Mouse (Mus musculus) kidney, adult 8-10 months (tissue): ENCODE data around the gene Madcam1.
"Not testable (repeated sequence)": the region's sequence is repeated elsewhere in the genome, so short reads cannot be mapped to it uniquely, and the experiment has no call there.

ENCODE experiments used
- DNase-seq, 2 experiments: peaks; one replicate each; pipeline ENCODE4 v3.0.0; 2022

Gene Madcam1

GRCm38 (mm10) chr10:79691986-79692548 lies 27.7 kb downstream of the Madcam1 start:
- DNase-seq, result no peak

GRCm38 (mm10) chr10:79693580-79694378 lies 29.4 kb downstream of the Madcam1 start:
- DNase-seq, result no peak

GRCm38 (mm10) chr10:79694379-79694655 lies 30.0 kb downstream of the Madcam1 start:
- DNase-seq, result no peak

DNA sequence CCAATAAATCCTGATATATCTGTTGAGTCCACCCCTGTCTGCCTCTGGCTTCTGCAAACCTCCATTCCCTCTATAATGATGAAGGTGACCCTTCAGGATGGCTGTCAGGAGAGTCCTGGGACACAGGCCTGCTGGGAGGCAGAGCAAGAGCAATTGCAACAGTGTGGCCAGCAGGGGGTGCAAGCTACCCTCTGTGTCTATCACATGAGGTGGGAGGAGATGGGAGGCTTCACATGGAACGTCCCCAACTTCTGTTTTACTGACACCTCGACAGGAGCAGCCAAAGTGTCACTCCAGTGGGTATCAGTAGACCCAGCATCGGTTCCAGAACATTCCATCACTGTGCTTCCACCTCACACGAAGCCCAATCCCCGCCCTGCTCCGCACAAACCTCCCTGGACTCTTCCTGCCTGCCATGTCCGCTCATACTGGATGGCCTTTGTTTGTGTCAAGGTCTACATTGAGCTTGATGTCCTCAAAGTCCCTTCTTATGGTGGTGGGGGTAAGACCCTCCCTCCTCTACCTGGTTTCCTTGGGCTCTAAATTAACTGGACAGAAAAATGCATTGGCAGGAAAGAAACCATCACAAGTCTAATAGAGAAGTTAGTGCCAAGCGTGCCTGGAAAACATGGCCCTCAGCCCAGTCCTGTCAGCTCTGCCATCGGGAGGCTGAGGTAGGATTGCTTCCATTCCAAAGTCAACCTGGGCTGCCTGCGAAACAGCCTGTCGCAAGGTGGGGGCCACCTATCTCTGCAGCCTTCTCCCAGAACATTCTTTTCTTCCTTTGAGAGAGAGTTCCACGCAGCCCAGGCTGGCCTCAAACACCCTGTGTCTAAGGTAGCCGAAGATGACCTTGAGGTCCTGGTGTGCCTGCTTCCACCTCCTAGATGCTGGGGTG lies 31.1 kb downstream of the Madcam1 start:
- peak; percentile 68 to 75 for DNase-seq

DNA sequence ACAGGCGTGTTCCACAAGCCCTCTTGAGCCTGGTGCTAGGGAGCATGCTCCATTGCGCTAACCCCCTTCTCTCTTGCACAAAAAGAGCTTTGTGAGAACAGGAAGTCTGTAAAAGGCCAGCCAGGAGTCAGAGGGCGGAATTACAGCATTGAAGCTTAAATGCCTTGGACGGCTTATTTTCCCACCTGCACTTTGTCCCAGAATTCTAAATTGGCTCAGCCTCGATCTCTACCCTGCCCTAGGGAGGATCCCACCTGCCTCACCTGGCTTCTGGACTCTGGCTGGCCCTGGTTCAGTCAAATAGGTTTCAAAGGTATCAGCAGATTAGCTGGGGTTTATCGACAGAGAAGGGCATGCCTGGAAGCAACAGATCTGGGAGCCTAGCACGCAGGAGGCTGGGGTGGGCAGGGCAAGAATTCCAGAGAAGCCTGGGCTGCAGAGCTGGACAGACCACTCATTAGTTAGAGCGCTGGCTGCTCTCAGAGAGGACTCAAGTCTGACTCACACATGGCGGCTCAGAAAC lies 31.8 kb downstream of the Madcam1 start:
- DNase-seq, result no peak

GRCm38 (mm10) chr10:79697916-79698315 lies 33.6 kb downstream of the Madcam1 start:
- no peak for DNase-seq

DNA sequence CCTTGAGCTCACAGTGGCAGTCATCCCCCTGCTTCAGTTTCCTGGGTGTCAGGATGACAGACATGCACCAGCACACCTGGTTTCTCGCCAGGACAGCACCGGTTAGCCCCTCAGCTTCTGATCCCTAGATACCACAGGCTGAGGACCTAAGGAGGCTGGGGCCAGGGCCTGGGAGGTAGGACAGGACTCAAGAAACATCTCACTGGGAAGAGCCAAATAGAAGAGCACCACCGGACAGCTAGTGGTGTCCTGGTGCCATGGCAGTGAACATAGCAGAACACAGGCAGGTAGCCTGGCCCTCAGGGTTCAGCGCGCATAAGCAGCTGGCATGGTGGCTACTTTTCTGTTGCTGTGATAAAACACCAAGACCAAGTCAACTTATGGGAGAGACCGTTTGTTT lies 34.1 kb downstream of the Madcam1 start:
- DNase-seq, result no peak

GRCm38 (mm10) chr10:79700676-79701075 lies 36.3 kb downstream of the Madcam1 start:
- DNase-seq, result no peak

GRCm38 (mm10) chr10:79701443-79702129 lies 37.2 kb downstream of the Madcam1 start:
- peak in 1 of 2 experiments; percentile 69 for DNase-seq

DNA sequence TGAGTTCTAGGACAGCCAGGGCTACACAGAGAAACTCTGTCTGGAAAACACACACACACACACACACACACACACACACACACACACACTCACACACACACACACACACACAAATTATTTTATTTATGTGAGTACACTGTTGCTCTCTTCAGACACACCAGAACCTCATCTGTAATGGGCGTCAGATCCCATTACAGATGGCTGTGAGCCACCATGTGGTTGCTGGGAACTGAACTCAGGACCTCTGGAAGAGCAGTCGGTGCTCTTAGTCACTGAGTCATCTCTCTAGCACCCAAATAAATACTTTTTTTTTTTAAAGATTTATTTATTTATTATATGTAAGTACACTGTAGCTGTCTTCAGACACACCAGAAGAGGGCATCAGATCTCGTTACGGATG lies 38.6 kb downstream of the Madcam1 start:
- not testable (repeated sequence) for DNase-seq

GRCm38 (mm10) chr10:79703541-79703940 lies 39.2 kb downstream of the Madcam1 start:
- DNase-seq, result no peak

DNA sequence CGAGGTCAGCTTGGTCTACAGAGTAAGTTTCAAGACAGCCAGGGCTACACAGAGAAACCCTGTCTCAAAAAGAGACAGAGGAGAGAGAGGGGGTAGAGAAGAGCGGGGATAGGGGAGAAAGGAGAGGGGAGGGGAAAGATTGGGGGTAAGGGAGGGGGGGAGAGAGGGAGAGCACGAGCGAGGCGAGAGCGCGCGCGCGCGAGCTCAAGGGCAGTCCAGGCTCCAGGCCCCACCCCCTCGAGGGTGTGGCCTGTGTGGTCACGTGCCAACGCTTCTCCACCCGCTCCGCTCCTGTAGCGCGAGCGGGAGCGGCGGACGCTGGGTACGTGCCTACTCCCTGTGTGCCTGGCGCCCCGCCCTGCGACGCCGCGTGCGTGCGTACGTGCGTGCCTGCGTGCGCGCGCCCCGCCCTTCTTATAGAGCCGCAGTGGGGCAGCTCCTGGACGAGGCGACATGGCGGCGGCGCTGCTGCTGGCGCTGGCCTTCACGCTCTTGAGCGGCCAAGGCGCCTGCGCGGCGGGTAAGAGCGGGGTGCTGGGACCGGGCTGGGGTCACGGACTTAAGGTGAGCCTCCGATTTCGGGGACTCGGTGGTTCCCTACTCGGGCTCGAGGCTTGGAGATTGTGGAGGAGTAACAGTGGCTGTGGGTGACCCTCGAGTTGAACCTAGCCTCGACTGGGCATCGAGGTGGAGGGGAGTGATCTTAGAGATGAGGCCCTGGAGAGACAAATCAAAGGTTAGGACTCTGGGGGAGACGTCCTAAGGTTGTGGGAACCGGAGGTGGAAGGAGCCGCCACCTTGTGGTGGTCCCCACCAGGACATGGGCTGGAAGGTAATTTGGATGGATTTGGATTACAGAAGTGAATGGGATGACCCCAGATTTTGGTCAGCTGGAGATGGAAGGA lies 40.0 kb downstream of the Madcam1 start, which contains the start of gene Bsg:
Gene Bsg, plus strand, starts transcription at position 427 of the 905 bp plus-strand sequence.
- DNase-seq, result peak; percentile 99

DNA sequence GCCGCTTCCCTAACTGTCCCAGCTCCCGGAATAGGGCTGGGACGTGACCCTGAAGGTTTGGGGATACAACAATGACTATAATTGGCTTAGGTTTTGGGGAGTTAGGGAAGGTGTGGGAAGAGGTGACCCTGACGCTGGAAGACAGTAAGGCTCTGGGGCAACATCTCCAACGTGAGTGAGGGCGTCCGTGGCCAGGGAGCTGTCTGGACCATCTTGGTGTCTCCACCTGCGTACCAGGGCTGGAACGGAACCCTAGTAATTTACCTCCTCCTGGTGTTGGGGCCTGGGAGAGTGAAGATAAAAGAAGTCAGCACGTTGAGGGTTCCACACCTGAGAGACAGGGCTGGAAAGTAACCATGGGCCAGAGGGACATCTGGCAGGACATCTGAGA lies 40.6 kb downstream of the Madcam1 start:
- no peak for DNase-seq

- no peak for DNase-seq
Measured at GRCm38 (mm10) chr10:79705951-79706350, 41.6 kb downstream of the Madcam1 start.

DNA sequence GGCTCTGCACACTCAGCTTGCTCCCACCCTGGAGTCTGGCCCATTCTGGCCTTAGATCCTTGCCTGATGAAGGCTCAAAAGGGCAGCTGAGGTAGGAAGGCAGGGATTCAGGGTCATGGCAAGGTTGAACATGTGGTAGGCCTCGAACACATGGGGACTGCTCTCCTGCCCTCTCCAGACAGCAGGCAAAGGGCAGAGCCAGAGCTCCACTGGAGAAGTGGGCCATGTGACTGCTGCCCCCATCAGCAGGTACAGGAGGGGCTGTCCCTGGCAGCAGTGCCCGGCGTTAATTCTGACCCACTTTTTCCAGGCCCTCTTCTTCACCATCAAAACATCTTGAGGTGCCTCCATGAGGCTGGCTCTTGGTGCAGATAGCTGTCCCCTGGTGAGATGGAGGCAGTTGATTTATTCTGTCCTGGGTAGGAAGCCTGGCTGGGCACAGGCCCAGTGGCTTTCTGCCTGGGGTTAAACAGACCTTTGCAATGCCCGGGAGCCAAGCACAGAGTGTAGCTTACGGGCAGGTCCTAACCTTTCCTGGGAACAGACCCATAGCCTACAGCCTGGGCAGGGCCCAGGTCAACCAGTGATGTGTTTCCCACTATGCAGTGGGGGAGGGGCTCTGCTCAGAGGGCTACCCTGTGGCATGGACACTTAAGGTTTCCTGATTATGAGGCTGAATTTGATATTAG lies 42.2 kb downstream of the Madcam1 start:
- DNase-seq, result no peak

- DNase-seq, result no peak
Measured at GRCm38 (mm10) chr10:79707162-79707561, 42.8 kb downstream of the Madcam1 start.

GRCm38 (mm10) chr10:79707759-79708158 lies 43.4 kb downstream of the Madcam1 start:
- DNase-seq, result no peak

GRCm38 (mm10) chr10:79708668-79709067 lies 44.3 kb downstream of the Madcam1 start:
- no peak for DNase-seq

DNA sequence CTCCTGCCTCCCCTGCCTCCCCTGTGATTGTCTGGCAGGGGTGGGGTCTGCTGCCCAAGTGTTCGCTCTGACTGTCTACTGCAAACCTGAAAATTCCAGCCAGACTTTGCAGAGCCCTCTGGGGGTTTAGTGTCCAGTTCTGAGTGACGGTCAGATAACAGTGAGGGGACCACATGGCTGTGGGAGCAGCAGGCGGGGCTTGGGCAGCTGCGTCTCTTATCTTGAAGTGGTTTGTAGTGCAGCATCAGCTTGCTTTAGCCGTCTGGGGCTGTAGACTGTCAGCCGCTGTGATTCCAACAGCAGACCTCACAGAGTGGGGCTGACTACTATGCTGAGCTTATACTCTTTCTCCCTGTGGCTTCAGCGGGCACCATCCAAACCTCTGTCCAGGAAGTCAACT lies 44.9 kb downstream of the Madcam1 start:
- DNase-seq, result no peak

DNA sequence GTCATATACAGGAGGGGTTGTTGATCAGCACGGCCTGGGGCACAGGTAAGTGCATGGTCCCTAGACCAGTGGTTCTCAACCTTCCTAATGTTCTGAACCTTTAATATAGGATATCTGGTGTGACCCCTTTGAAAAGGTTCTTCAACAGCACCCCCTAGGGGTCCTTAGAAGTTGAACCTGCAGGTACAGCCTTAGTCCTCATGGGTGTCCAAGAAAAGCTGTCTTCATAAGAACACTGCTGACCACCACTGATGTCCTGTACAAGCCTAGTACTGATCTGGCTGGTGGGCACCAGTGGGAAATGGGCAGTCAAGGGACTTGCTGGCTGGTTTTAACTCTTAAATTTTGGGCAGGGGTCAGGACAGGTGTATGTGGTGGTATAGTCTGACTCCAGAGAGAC lies 47.7 kb downstream of the Madcam1 start:
- no peak for DNase-seq

- peak; percentile 62 to 78 for DNase-seq
Measured at GRCm38 (mm10) chr10:79712499-79713126, 48.3 kb downstream of the Madcam1 start.
